Mouse (Mus musculus): ENCODE results near the gene Actn3.

The Actn3 gene

GRCm38 (mm10) chr19:4811909-4812242 is 65.8 kb downstream of the Actn3 start:
- no peak for DNase-seq (ENCODE audit: low read depth)

Data from 416B (cell line).